Mouse (Mus musculus): ENCODE results near the gene Mgst3.
"Not testable (repeated sequence)": the region's sequence is repeated elsewhere in the genome, so short reads cannot be mapped to it uniquely, and the experiment has no call there.

Mgst3 gene

DNA sequence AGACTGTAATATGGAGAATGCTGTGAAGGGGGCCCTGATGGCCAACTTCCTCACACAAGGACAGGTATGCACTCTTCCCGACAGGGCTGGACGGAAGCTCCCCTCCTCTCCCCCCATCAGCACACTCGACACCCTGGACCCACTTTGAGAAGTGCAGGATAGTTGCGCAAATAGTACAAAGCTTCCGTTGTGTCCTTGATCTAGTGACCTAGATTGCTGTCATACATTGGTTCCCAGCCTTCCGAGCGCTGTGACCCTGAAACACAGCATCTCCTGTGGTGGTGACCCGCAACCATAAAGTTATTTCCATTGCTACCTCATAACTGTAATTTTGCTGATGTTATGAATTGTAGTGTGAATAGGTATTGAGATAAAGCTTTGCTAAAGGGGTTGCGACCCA is 36.3 kb downstream of the Mgst3 start:
- no peak for DNase-seq

- no peak for DNase-seq
Measured at GRCm38 (mm10) chr1:167352403-167352802, 41.2 kb downstream of the Mgst3 start.

- no peak for DNase-seq
Measured at GRCm38 (mm10) chr1:167350597-167351415, 42.8 kb downstream of the Mgst3 start.

DNA sequence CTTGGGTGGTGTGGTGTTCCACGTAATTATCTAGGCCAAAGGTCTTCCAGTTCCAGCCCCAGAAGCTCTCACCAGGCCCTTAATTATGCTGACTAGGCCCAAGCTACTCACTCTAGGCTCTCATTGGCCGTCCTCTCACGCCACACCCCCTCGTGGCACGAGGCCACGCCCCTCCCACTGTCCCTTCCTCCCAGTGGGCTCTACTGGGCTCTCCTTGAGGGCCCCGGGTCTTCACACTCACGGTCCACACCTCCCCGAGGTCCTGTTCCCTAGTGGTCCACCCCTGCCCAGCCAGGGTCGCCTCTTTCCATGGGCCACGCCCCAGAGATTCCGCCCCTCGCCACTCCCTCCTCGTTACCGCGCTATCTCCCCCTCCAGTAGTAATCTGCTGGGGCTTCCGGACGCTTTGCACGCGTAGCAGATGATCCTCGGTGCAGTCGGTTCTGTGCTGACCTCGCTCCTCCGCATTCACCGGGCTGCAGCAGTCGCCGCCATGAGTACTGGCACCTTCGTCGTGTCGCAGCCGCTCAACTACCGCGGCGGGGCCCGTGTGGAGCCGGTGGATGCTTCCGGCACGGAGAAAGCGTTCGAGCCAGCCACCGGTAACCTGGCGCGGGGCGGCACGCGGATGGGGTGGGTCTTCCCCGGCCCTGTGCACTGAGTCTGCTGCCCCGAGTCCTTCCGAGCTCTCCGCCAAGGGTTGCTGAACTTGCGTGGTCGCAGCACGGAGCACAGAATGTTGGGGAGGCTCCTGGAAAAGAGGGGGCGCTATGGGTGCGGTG is 43.6 kb downstream of the Mgst3 start, which contains the start of gene Aldh9a1:
Gene Aldh9a1 (plus strand): TSS at position 177 of the 782 bp plus-strand sequence.
- DNase-seq = peak; percentile 97

- not testable (repeated sequence) for DNase-seq
Measured at GRCm38 (mm10) chr1:167349206-167349605, 44.4 kb downstream of the Mgst3 start.

DNA sequence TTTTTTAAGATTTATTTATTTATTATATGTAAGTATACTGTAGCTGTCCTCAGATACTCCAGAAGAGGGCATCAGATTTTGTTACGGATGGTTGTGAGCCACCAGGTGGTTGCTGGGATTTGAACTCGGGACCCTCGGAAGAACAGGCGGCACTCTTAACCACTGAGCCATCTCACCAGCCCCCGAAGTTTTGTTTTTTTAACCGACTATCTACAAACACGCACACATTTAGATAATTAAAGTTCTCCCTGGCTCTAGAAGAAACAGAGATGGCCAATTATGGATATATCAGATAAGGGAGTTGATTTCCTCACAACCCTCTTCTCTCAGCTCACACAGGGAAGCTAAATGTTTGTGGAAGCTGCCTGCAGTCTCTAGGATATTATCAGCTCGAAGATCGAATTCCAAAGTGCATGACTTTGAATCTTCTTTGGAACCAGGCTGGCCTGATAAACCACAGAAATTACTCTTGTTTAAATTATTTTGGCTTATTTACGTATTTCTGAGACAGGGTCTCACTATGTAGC is 47.6 kb downstream of the Mgst3 start:
- not testable (repeated sequence) for DNase-seq

DNA sequence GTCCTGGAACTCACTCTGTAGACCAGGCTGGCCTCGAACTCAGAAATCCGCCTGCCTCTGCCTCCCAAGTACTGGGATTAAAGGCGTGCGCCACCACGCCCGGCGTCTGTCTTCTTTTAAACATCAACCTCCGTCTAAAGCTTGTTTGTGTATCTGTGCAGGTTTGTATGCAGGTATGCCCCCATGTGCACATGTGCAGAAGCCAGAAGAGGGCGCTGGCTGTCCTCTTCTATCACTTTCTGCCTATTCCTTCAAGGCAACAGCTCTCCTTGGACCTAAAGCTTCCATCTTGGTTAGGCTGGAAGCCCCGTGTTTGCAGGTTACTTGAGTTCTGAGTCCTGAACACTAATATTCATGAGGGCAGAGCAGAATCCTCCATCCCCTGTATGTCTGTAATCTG is 50.8 kb downstream of the Mgst3 start:
- no peak for DNase-seq

DNA sequence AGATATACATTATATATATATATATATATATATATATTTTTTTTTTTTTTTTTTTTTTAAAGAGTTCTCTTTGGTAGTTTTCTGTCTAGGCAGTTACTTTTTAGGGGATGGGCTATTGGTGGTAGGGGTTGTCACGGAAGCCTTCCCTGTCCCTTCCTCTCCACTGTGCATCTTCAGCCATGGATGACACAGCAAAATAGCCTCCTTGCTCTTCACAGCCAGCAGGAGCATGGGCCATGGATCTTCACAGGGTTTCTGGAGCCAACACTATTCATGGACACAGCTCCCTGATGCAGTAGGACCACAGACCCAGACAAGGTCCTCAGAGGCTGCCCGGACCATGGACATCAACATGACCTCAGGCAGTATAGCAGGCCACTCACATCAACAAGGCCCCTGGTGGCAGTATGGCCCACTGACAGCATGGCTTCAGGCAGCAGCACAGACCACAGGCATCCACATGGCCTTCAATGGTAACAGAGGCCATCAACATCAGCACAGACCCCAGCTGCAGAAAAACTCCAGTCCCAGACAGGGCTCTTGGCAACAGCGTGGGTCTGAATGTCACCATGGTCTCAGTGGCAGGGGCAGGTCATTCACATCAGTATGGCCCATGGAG is 52.6 kb downstream of the Mgst3 start:
- no peak for DNase-seq

DNA sequence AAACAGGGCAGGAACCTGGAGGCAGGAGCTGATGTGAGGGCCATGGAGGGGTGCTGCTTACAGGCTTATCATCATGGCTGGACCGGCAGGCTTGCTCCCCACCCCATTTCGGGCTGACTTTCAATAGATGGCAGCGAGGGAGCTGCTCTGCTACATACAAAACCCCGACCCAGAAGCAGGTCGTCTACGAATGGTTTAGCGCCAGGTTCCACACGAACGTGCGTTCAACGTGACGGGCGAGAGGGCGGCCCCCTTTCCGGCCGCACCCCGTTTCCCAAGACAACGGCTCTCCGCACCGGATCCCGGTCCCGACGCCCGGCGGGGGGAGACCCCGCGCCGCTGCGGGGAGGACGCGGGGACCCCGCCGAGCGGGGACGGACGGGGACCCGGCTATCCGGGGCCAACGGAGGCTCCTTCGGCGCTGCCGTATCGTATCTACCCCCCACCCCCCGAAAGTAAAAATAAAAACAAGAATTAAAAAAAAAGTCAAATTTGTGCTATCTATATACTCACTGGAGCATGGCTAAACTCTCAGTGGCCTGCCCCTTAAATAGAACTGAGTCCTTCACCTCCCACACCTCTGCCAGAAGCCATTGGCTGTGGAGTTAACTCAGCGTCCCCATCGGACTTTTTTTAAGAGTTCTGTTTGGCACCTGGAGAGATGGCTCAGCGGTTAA is 53.4 kb downstream of the Mgst3 start:
- no peak for DNase-seq

DNA sequence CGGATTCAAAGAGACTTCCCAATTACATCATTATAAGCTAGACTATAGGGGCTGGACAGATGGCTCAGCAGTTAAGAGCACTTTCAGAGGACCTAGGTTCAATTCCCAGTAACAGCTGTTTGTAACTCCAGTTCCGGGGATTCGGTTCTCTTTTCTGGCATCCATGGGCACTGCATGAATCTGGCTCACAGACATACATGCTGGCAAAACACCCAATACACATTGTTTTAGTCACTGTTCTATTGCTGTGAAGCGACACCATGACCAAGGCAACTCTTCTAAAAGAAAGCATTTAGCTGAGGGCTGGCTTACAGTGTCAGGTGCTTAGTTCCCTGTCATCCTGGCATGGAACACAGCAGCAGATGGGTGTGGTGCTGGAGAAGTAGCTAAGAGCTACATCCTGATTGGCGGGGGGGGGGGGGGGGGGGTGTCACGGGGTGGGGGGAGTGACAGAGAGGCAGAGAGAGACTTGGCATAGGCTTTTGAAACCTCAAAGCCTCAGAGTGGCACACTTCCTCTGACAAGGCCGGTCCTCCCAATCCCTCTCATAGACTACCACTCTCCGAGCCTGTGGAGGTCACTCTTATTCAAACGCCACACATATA is 54.4 kb downstream of the Mgst3 start:
- no peak for DNase-seq

- peak; percentile 71 for DNase-seq
Measured at GRCm38 (mm10) chr1:167337463-167338095, 56.1 kb downstream of the Mgst3 start.

GRCm38 (mm10) chr1:167336398-167336797 is 57.2 kb downstream of the Mgst3 start:
- no peak for DNase-seq

- no peak for DNase-seq
Measured at GRCm38 (mm10) chr1:167331106-167331505, 62.5 kb downstream of the Mgst3 start.

- DNase-seq = no peak
Measured at GRCm38 (mm10) chr1:167328776-167329175, 64.9 kb downstream of the Mgst3 start.
